Mouse (Mus musculus) limb, embryonic 10.5 days (tissue): Measurements from ENCODE around the gene Coro6. TPM values are rescaled to one million over a fixed set of nuclear protein-coding genes. Genes with fewer than 3 reads are reported as not detected.

ENCODE experiments used
- DNase-seq: peaks from one replicate; pipeline ENCODE4 v3.0.0-alpha.2; 2017; ENCODE audit warnings: low spot score
- H3K27ac ChIP-seq: fragments of 300-500 bp; sonication (generic); 2 replicates; pipeline ENCODE4 v1.5.1; 2016; ENCODE audit warnings: mild to moderate bottlenecking
- H3K27me3 ChIP-seq: fragments of 300-500 bp; sonication (generic); 2 replicates; pipeline ENCODE4 v1.6.1; 2016; ENCODE audit warnings: low read depth, mild to moderate bottlenecking; ENCODE audit not compliant: poor library complexity, severe bottlenecking
- H3K36me3 ChIP-seq: fragments of 300-500 bp; sonication (generic); 2 replicates; pipeline ENCODE4 v1.6.1; 2016; ENCODE audit warnings: mild to moderate bottlenecking, moderate library complexity
- H3K4me1 ChIP-seq: fragments of 300-500 bp; sonication (generic); 2 replicates; pipeline ENCODE4 v1.6.1; 2016
- H3K4me3 ChIP-seq: fragments of 300-500 bp; sonication (generic); 2 replicates; pipeline ENCODE4 v1.5.1; 2016; ENCODE audit warnings: mild to moderate bottlenecking, moderate library complexity
- H3K9me3 ChIP-seq: fragments of 300-500 bp; sonication (generic); replicated peaks from 2 replicates; pipeline ENCODE4 v1.6.1; 2016; ENCODE audit warnings: mild to moderate bottlenecking
- whole genome bisulfite sequencing: fragments of 180-500 bp; shearing (Covaris S2); methylation state at CpG from one replicate; pipeline ENCODE4 v1.1.7; 2016; 5-methylcytosine and 5-hydroxymethylcytosine counted together
- polyA plus RNA-seq: library from polyadenylated mRNA; unstranded; fragments of >200 nt; fragmentation: Nextera tagmentation; extraction: Ambion mirVana; gene quantifications from 2 replicates; pipeline ENCODE4 v1.2.1, GENCODE M21; 2016

Coro6 gene
- polyA plus RNA-seq, 1 experiment from 2014 or later = 0.15 TPM

DNA sequence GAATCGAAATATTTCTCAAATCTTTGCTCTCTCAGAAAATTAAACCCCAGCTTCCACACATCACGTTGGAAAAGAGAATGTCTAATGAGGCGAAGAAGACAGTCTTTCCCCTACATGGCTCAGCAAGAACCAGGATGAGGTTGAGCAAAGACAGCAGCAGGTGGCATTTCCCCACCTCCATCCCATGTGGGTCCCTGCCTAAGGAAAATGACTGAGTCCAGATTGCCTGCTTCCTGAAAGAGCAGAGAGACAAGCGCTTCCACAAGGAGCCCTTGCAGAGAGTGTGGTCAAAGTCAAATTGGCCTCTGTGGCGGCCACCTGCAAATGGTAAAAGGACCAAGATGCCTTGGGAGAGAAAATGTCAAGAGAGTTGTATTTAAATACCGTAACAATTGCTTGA is 28.2 kb downstream of the Coro6 start:
- H3K9me3 ChIP-seq = no peaks in the 10 kb centered on the region
- WGBS = 66% methylated on average over 6 of the region's 6 CpGs
- no peak for DNase-seq
- H3K27ac ChIP-seq = peak overlapping the region; percentile 96
- H3K36me3 ChIP-seq = no peaks in the 10 kb centered on the region
- H3K4me1 ChIP-seq = peaks cover 90% of the 10 kb centered on the region
- no peaks in the 10 kb centered on the region for H3K27me3 ChIP-seq
- H3K4me3 ChIP-seq = peak overlapping the region; percentile 98

DNA sequence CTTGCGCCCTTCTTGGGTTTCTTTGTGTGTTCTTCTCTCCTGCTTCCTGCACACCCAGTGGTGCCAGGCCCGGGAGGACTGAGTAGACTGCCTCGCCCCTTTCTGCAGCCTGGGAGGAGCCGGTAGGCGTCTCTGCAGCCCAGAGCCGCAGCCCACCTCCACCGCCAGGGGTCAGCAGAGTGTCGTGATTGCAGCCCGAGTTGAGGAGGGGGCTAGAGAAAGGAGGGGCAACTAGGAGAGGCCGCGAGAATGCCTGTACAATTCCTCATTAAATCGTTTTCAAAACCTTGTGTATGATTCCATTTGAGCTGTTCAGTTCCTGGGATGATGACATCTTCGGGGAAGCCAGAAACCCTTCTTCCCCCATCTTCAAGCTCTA is 28.9 kb downstream of the Coro6 start:
- peak; percentile 99 for DNase-seq
- H3K27me3 ChIP-seq = no peaks in the 10 kb centered on the region
- 0 out of 2 replicates have a peak, but pooled peaks cover 5% of the 10 kb centered on the region for H3K36me3 ChIP-seq
- H3K4me1 ChIP-seq = peaks cover 90% of the 10 kb centered on the region
- peak overlapping the region; percentile 96 for H3K27ac ChIP-seq
- H3K4me3 ChIP-seq = peak overlapping the region; percentile 98
- H3K9me3 ChIP-seq = no peaks in the 10 kb centered on the region
- under 1% methylated on average over 13 of the region's 13 CpGs for WGBS

DNA sequence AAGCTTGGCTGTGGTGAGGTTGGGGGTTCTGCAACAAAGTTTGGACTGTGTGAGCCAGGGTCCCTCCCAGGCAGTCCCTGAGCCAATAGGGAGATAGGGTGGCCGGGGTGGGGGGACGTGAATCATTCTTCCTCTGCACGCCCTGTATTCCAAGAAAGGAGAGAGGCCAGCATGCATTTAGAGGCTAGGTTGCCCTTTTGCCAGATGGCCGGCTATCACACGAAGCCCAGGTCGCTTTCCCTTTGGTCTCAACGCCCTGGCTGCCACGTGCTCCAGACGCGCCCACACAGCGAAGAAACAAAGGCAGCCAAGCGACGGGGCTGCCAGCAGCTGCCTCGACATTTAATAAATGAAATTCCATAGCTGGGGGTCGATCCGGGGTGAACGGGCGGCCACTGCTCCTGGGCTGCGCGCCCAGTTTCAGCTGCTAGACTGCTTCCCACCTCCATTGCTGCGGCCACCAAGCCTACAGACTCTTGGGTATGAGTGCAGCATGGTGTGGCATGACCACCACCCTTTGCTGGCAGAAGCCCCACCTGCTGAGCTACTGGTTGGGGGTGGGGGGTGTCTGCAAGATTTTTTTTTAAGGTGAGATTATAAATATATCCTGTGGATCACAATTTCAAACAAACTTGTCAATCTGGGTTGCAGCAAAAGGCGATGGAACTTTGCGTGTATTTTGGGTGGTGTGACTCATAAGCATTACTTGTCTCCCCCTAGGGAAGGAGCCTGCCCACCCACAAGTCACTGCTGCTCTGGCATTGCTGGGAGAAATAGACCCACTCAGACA is 29.5 kb downstream of the Coro6 start:
- H3K9me3 ChIP-seq = no peaks in the 10 kb centered on the region
- WGBS = under 1% methylated on average over 23 of the region's 23 CpGs
- H3K27ac ChIP-seq = peak overlapping the region; percentile 96

DNA sequence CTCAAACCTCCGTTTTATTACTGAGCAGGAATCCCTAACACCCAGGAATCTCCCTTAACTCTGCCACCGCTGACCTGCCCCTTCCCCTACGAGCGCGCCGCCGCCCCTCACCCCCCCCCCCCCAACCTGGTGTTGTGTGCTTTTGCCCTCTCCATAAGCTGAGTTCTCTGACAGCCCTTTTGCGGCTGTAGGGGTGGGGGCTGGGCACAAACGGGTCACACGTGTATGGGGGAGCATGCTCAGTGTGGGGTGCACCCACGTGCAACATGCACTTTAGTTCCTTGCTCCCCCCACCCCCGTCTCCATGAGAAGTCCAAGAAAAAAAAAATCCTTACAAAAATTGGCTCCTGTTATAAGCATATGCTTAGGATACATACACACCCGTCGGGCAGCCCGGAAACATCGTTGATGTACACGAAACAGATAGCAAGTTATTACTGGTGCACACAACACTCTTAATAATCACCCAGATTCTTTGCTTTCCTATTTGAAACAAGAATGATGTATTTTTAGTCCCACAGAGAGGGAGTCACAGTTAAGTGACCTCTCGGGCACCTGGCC is 30.2 kb downstream of the Coro6 start:
- H3K27ac ChIP-seq = peak overlapping the region; percentile 96
- H3K9me3 ChIP-seq = no peaks in the 10 kb centered on the region
- H3K27me3 ChIP-seq = no peaks in the 10 kb centered on the region
- peaks cover 89% of the 10 kb centered on the region for H3K4me1 ChIP-seq
- 1% methylated on average over 18 of the region's 18 CpGs for WGBS
- H3K4me3 ChIP-seq = peak overlapping the region; percentile 98
- peak; percentile 56 for DNase-seq
- H3K36me3 ChIP-seq = 0 out of 2 replicates have a peak, but pooled peaks cover 14% of the 10 kb centered on the region

More for the DNA sequence above, 29.5 kb downstream of the Coro6 start:
- peak; percentile 84 for DNase-seq
- peaks cover 89% of the 10 kb centered on the region for H3K4me1 ChIP-seq
- 0 out of 2 replicates have a peak, but pooled peaks cover 7% of the 10 kb centered on the region for H3K36me3 ChIP-seq
- no peaks in the 10 kb centered on the region for H3K27me3 ChIP-seq
- H3K4me3 ChIP-seq = peak overlapping the region; percentile 98

DNA sequence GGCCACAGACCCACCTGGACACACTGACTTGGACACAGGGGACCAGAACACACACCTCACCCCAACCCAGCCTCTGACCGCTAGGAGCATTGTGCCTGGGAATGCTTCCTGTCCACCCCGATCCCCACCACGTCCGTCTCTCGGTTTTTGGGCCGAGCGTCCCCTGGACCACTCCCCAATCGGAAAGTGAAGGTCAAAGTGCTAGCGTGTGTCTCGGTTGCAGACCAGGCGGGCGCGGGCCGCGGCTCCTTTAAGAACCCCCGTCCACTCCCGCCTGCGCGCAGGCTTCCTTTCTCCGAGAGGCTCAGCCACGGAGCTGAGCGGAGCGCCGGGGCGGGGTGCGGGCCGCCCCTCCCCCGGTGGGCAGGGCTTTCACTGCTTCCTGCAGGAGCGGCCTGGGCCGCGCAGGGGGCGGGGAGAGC is 30.7 kb downstream of the Coro6 start:
- Histone ChIP-seq H3K27me3 (no peaks in the 10 kb centered on the region), H3K4me3 (peak overlapping the region; percentile 98), H3K4me1 (peaks cover 89% of the 10 kb centered on the region), H3K36me3 (0 out of 2 replicates have a peak, but pooled peaks cover 14% of the 10 kb centered on the region), H3K9me3 (no peaks in the 10 kb centered on the region), H3K27ac (peak overlapping the region; percentile 96)
- WGBS = under 1% methylated on average over 32 of the region's 32 CpGs
- peak; percentile 91 for DNase-seq

DNA sequence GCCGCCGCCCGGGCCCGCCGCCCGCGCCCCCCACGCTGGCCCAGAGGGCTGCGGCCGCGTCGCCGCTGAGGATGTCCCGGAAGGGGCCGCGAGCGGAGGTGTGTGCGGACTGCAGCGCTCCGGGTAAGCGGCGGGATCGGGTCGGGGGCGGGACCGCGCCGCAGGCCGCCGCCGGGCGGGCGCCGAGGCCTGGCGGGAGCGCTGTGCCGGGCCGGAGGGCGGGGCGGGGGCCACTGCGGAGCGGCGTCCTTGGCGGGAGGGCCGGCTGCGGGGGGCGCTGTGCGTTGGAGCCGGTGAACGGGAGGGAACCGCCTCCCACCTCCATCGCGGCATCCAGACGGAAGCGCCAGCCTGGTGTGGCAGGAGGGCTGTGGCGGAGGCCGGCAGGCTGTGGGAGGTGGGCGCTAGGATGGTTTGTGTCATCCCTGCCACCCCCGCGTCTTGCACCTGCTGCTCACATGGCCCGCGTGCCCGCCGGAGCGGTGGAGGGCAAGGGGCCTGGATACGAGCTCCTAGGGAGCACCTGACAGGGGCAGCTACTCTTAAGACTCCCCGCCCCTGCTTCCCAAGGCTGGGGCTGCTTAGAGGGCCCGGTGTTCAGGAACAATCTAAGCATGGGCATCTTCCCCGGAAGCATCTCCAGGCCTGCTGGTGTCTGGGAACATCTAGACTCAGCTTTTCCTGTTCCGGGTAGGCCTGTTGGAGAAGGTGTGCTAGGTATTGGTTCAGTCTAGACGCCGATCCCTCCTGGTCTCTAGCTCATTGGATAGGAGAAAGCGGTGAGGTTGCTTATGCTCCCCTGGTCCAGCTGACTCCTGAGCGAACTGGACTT is 31.5 kb downstream of the Coro6 start, which contains the start of gene Git1:
TSS of gene Git1 (plus strand) at position 51 of the 832 bp plus-strand sequence.
- H3K27me3 ChIP-seq = no peaks in the 10 kb centered on the region
- H3K4me1 ChIP-seq = peaks cover 89% of the 10 kb centered on the region
- no peaks in the 10 kb centered on the region for H3K9me3 ChIP-seq
- H3K36me3 ChIP-seq = peaks cover 14% of the 10 kb centered on the region; the same call in 1 of the 2 replicates
- peak; percentile 67 for DNase-seq
- H3K4me3 ChIP-seq = peak within 1 kb of the TSS; percentile 98
- peak within 1 kb of the TSS; percentile 96 for H3K27ac ChIP-seq
- WGBS = 4% methylated on average over 64 of the region's 74 CpGs

DNA sequence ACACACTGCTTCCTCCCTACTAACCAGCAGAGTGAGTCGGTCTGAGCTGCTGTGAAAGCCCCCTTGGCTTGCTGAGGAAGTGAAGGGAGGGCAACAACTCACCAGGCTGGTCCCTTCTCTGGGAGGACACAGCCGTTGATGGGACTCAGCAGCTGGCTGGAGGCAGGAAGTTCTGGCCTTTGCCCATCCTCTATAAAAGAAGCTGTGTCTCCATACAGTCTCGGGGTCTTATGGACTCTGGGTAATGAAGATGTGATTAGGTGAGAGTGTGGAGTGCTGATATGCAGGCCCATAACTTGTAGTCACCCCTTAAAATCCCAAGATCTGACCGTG is 32.1 kb downstream of the Coro6 start:
- WGBS = 33% methylated on average over 4 of the region's 4 CpGs
- H3K27ac ChIP-seq = peak overlapping the region; percentile 96
- no peak for DNase-seq
- H3K4me3 ChIP-seq = peak overlapping the region; percentile 98
- no peaks in the 10 kb centered on the region for H3K27me3 ChIP-seq
- peaks cover 89% of the 10 kb centered on the region for H3K4me1 ChIP-seq
- peaks cover 20% of the 10 kb centered on the region for H3K36me3 ChIP-seq
- no peaks in the 10 kb centered on the region for H3K9me3 ChIP-seq

DNA sequence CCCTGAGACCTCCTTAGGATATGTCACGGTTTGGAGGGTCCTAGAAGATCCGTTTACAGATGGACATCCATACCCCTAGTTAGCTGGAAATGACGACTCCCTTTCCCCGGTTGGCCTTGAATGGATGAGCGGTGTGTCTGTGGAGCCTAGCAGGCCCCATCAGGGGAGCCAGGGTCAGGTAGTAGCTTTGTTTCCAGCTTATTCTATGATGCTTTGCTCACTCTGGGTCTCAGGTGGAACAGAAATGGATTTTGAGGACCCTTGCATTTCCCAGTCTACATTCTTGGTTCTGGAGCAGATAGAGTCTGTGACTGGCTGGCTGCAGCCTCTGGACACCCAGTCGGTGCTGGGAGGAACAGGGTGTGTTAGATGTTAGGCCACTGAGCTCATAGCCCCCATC is 32.6 kb downstream of the Coro6 start:
- 82% methylated on average over 6 of the region's 6 CpGs for WGBS
- Histone ChIP-seq H3K9me3 (no peaks in the 10 kb centered on the region), H3K27me3 (no peaks in the 10 kb centered on the region), H3K36me3 (peaks cover 24% of the 10 kb centered on the region), H3K4me3 (peak overlapping the region; percentile 98), H3K27ac (no peak overlapping the region; the same call in 1 of the 2 replicates), H3K4me1 (peaks cover 93% of the 10 kb centered on the region)
- no peak for DNase-seq

DNA sequence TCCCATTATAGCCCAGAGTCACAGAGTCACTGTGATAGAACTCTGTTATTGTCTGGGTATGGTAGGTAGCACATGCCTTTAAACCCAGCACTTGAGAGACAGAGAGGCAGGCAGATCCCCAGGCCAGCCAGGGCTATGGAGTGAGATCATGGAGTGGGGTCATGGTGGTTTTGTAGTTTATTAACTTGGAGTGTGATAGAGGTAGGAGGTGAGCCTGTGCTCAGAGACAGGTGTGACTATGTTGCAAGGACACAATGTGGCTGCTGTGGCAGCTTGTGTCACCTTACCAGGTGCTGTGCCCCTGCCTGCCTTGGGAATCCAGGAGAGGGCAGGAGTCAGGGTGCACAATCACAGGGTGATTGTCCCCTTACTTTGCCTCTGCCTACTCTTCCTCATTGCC is 33.3 kb downstream of the Coro6 start:
- DNase-seq = no peak
- Histone ChIP-seq H3K4me3 (peak overlapping the region; percentile 98; the same call in 1 of the 2 replicates), H3K27ac (no peak overlapping the region), H3K27me3 (no peaks in the 10 kb centered on the region), H3K4me1 (peaks cover 93% of the 10 kb centered on the region), H3K36me3 (peaks cover 32% of the 10 kb centered on the region), H3K9me3 (no peaks in the 10 kb centered on the region)

DNA sequence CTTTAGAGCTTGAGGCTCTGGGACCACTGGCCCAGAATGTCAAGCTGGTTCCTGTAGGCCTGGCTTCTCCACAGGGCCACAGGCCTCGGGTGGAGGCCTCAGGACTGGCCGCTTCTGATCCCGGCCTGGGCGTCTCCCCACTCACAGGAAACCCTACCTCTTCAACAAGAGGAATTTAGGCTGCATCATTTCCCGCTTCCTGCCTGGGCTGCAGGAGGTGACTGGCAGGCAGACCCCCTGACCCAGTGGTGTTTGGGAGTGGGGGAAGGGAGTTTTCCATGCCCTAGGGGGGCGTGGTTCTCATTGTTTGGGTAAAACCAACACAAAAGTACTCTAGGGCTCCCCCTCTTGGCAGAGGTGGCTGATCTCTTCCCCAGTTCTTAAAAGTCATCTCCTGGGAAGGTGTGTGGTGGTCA is 35.1 kb downstream of the Coro6 start:
- Histone ChIP-seq H3K4me3 (peak overlapping the region; percentile 34), H3K9me3 (no peaks in the 10 kb centered on the region), H3K27me3 (no peaks in the 10 kb centered on the region), H3K36me3 (peaks cover 50% of the 10 kb centered on the region), H3K4me1 (peaks cover 84% of the 10 kb centered on the region), H3K27ac (peak overlapping the region; percentile 88)
- 8% methylated on average over 6 of the region's 6 CpGs for WGBS
- DNase-seq = peak; percentile 85

DNA sequence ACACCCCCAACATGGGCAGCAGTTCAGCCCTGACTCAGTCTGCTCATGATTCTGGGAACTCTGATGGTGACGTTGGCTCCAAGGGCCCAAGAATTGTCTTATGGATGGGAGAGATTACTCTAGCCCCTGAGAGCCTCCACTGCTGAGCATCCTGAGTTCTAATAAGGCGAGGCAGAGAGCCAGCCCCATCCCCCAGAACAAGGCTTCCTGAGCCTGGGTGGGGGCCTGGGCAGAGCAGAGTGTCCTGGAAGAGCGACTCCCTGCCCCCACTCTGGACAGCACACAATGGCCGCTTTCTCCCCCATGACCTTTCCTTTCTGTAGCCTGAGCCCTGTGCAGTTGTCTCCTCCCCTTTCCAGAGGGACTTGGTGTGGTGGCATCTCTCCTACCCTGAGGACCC is 35.6 kb downstream of the Coro6 start:
- Histone ChIP-seq H3K36me3 (peaks cover 55% of the 10 kb centered on the region), H3K4me3 (peak overlapping the region; percentile 34), H3K27me3 (no peaks in the 10 kb centered on the region), H3K9me3 (no peaks in the 10 kb centered on the region), H3K27ac (peak overlapping the region; percentile 88), H3K4me1 (peaks cover 79% of the 10 kb centered on the region)
- DNase-seq = no peak
- WGBS = 34% methylated on average over 4 of the region's 4 CpGs

DNA sequence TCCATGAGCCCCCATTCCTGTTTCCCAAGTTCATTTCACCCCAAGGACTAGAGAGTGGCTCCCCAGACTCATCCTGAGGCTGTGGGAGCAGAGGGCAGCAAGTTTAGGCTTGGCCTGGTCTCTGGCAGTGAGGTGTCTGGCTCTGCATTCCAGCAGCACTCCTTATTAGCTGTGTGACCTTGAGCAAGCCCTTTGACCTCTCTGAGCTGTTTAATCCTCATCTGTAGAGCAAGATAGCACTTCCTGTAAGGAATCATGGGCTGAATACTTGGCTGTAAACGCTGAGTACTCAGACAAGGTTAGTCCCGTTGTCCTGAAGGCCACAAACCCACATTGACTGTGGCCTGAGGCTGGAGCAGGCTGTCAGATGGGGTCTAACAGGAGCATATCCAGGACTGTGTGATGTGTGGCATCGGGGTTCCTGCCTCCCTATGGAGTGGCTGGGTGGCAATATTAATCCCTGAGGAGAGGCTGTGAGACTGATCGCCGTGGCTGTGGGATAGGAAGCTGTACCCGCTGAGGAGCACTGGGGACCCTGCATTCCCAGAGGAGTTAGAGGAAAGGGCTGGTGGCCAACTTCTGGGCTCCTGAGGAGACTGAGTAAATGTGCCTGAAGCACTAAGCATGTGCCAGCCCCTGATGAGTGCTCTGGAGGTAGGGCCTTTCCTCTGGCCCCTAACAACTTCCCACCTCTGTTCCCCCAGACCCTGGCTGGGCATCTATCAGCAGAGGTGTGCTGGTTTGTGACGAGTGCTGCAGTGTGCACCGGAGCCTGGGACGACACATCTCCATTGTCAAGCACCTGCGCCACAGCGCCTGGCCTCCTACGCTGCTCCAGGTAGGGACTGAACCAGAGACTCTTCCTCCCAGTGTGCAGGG is 36.3 kb downstream of the Coro6 start:
- H3K36me3 ChIP-seq = peaks cover 61% of the 10 kb centered on the region
- 77% methylated on average over 12 of the region's 12 CpGs for WGBS
- no peak for DNase-seq
- H3K27me3 ChIP-seq = no peaks in the 10 kb centered on the region
- H3K27ac ChIP-seq = peak overlapping the region; percentile 88
- peaks cover 77% of the 10 kb centered on the region for H3K4me1 ChIP-seq
- H3K9me3 ChIP-seq = no peaks in the 10 kb centered on the region
- H3K4me3 ChIP-seq = peak overlapping the region; percentile 34
